Mouse (Mus musculus) forebrain, embryonic 14.5 days (tissue): ENCODE data around the gene Fahd1. TPM values are rescaled to one million over a fixed set of nuclear protein-coding genes. Genes with fewer than 3 reads are reported as not detected.

Experiments
- ATAC-seq: fragments of 200-750 bp; cut with Nextera tagmentation; 2 replicates; pipeline ENCODE4 v1.8.0; 2017; ENCODE audit warnings: mild to moderate bottlenecking, moderate library complexity
- DNase-seq: peaks from one replicate; pipeline ENCODE4 v3.0.0-alpha.2; 2015; ENCODE audit warnings: low spot score
- H3K27ac ChIP-seq: fragments of 300-500 bp; sonication (generic); 2 replicates; pipeline ENCODE4 v1.5.1; 2014; ENCODE audit warnings: low read depth, mild to moderate bottlenecking, control low read depth, low read length, moderate library complexity
- H3K27me3 ChIP-seq: fragments of 300-500 bp; sonication (generic); replicated peaks from 2 replicates; pipeline ENCODE4 v1.6.1; 2014; ENCODE audit warnings: low read length, control low read depth, mixed read lengths; ENCODE audit not compliant: control insufficient read depth, insufficient read depth
- H3K36me3 ChIP-seq: fragments of 300-500 bp; sonication (generic); 2 replicates; pipeline ENCODE4 v1.6.1; 2014; ENCODE audit warnings: low read length, control low read depth; ENCODE audit not compliant: control insufficient read depth, insufficient read depth
- H3K4me1 ChIP-seq: fragments of 300-500 bp; sonication (generic); 2 replicates; pipeline ENCODE4 v1.6.1; 2014; ENCODE audit warnings: antibody characterized with exemption, low read length, control low read depth; ENCODE audit not compliant: control insufficient read depth, insufficient read depth
- H3K4me2 ChIP-seq: fragments of 300-500 bp; sonication (generic); 2 replicates; pipeline ENCODE4 v1.6.1; 2014; ENCODE audit warnings: mild to moderate bottlenecking, control low read depth, low read length
- H3K4me3 ChIP-seq: fragments of 300-500 bp; sonication (generic); 2 replicates; pipeline ENCODE4 v1.5.1; 2014; ENCODE audit warnings: low read depth, low read length, control low read depth
- H3K9ac ChIP-seq: fragments of 300-500 bp; sonication (generic); 2 replicates; pipeline ENCODE4 v1.6.1; 2014; ENCODE audit warnings: mild to moderate bottlenecking, low read length, control low read depth, moderate library complexity
- H3K9me3 ChIP-seq: fragments of 300-500 bp; sonication (generic); replicated peaks from 2 replicates; pipeline ENCODE4 v1.6.1; 2016; ENCODE audit warnings: low read length, control low read depth, mixed read lengths; ENCODE audit not compliant: control insufficient read depth
- WGBS: fragments of 180-500 bp; shearing (Covaris S2); extraction: QIAGEN DNeasy Blood & Tissue Kit; methylation state at CpG from one replicate; pipeline ENCODE4 v1.1.7; 2014; 5-methylcytosine and 5-hydroxymethylcytosine counted together
- polyA plus RNA-seq: library from polyadenylated mRNA; unstranded; fragments of >200 nt; fragmentation: Nextera tagmentation; extraction: Ambion mirVana; gene quantifications from 2 replicates; pipeline ENCODE4 v1.2.1, GENCODE M21; 2014

Gene Fahd1
- polyA plus RNA-seq, 1 experiment from 2014 or later = 19.2 TPM

DNA sequence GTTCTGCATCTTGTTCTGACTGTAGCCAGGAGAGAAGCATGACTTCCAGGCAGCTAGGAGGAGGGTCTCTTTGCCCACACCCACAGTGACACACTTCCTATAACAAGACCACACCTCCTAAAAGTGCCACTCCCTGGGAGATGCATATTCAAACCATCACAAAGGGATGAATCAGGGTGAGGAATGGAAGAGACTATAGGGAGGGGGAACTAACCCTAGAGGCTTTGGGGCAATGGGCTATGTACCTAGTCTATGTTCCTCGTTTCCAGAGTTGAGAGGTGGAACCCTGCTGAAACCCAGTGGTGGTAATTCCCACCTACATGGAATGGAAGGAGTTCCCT is 24.2 kb upstream of the Fahd1 start:
- no peaks in the 10 kb centered on the region for H3K4me1 ChIP-seq
- DNase-seq = no peak
- 80% methylated on average over 1 of the region's 1 CpGs for WGBS
- H3K27ac ChIP-seq = no peak overlapping the region
- no peak overlapping the region for H3K4me3 ChIP-seq
- H3K9ac ChIP-seq = no peak overlapping the region
- ATAC-seq = no peak
- no peaks in the 10 kb centered on the region for H3K27me3 ChIP-seq
- no peaks in the 10 kb centered on the region for H3K36me3 ChIP-seq
- no peaks in the 10 kb centered on the region for H3K9me3 ChIP-seq
- H3K4me2 ChIP-seq = no peak overlapping the region

- no peaks in the 10 kb centered on the region for H3K9me3 ChIP-seq
- H3K9ac ChIP-seq = no peak overlapping the region
- H3K36me3 ChIP-seq = no peaks in the 10 kb centered on the region
- ATAC-seq (no peak), DNase-seq (no peak)
- H3K27ac ChIP-seq = no peak overlapping the region
- no peak overlapping the region for H3K4me3 ChIP-seq
- WGBS = 49% methylated on average over 4 of the region's 4 CpGs
- no peaks in the 10 kb centered on the region for H3K4me1 ChIP-seq
- no peaks in the 10 kb centered on the region for H3K27me3 ChIP-seq
- no peak overlapping the region for H3K4me2 ChIP-seq
Measured at GRCm38 (mm10) chr17:24873695-24874404, 23.7 kb upstream of the Fahd1 start.

- ATAC-seq = no peak
- 96% methylated on average over 10 of the region's 10 CpGs for WGBS
Measured at GRCm38 (mm10) chr17:24867914-24868313, 17.8 kb upstream of the Fahd1 start.

GRCm38 (mm10) chr17:24865776-24866175 is 15.6 kb upstream of the Fahd1 start, which contains the start of gene Igfals:
Gene Igfals, plus strand, starts transcription at chr17:24865997.
- ATAC-seq (no peak), DNase-seq (no peak)
- H3K27ac ChIP-seq = no peak within 1 kb of the TSS
- H3K4me2 ChIP-seq = no peak within 1 kb of the TSS
- no peaks in the 10 kb centered on the region for H3K27me3 ChIP-seq
- H3K9ac ChIP-seq = no peak within 1 kb of the TSS
- H3K36me3 ChIP-seq = peaks cover 19% of the 10 kb centered on the region
- H3K9me3 ChIP-seq = no peaks in the 10 kb centered on the region
- 90% methylated on average over 8 of the region's 8 CpGs for WGBS
- no peaks in the 10 kb centered on the region for H3K4me1 ChIP-seq
- no peak within 1 kb of the TSS for H3K4me3 ChIP-seq

More at GRCm38 (mm10) chr17:24867914-24868313, 17.8 kb upstream of the Fahd1 start:
- H3K9me3 ChIP-seq = no peaks in the 10 kb centered on the region
- no peak overlapping the region for H3K4me2 ChIP-seq
- H3K27me3 ChIP-seq = no peaks in the 10 kb centered on the region
- H3K36me3 ChIP-seq = peaks cover 4% of the 10 kb centered on the region; the same call in 1 of the 2 replicates
- no peak overlapping the region for H3K4me3 ChIP-seq
- DNase-seq = no peak
- H3K27ac ChIP-seq = no peak overlapping the region
- no peak overlapping the region for H3K9ac ChIP-seq
- no peaks in the 10 kb centered on the region for H3K4me1 ChIP-seq

DNA sequence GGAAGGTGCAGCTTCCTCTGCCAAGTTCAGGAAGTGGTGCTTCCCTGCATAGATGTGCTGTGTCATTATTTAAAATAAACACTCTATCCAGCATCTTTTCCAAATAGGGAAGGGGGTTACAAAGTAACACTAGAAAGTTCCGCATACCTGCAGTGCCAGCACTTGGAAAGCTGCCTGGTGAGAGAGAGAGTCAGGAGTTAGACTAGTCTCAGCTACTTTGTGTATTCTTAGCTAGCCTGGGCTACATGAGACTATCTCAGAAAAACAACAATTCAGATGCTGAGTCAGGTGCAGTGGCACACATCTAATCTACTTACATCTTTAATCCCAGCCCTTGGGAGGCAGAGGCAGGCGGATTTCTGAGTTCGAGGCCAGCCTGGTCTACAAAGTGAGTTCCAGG is 11.6 kb upstream of the Fahd1 start:
- Histone ChIP-seq H3K36me3 (peaks cover 34% of the 10 kb centered on the region), H3K9me3 (no peaks in the 10 kb centered on the region), H3K4me1 (no peaks in the 10 kb centered on the region), H3K9ac (no peak overlapping the region), H3K27ac (no peak overlapping the region), H3K4me2 (no peak overlapping the region), H3K27me3 (no peaks in the 10 kb centered on the region), H3K4me3 (no peak overlapping the region)
- no peak for DNase-seq
- no peak for ATAC-seq
- WGBS = 96% methylated on average over 3 of the region's 3 CpGs

GRCm38 (mm10) chr17:24860076-24860475 is 9.9 kb upstream of the Fahd1 start:
- Histone ChIP-seq H3K4me2 (no peak overlapping the region), H3K4me1 (no peaks in the 10 kb centered on the region), H3K36me3 (peaks cover 44% of the 10 kb centered on the region), H3K27me3 (no peaks in the 10 kb centered on the region), H3K9me3 (no peaks in the 10 kb centered on the region), H3K9ac (no peak overlapping the region), H3K27ac (no peak overlapping the region), H3K4me3 (no peak overlapping the region)
- DNase-seq (no peak), ATAC-seq (no peak)
- 94% methylated on average over 8 of the region's 8 CpGs for WGBS

DNA sequence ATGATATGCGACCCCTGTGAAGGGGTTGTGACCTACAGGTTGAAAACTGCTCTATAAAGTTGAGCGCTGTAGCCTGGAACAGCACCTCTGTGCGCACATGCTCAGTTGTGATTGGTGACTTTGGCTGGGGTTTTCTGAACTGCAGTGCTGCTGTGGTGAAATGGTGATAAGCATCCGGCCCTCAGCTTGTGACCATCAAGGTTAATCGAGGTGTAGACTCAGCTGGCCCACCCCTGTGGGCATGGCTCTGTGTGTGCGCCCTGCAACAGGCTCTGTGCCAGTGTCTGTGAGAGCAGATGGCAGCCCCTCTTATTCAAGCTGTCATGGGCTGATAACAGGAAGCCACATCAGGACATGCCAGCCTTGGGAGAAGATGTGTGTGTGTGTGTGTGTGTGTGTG is 8.8 kb upstream of the Fahd1 start:
- DNase-seq = peak; percentile 42
- no peaks in the 10 kb centered on the region for H3K4me1 ChIP-seq
- H3K9ac ChIP-seq = no peak overlapping the region
- ATAC-seq = no peak
- no peak overlapping the region for H3K4me2 ChIP-seq
- H3K27ac ChIP-seq = no peak overlapping the region
- H3K4me3 ChIP-seq = no peak overlapping the region
- no peaks in the 10 kb centered on the region for H3K9me3 ChIP-seq
- no peaks in the 10 kb centered on the region for H3K27me3 ChIP-seq
- peaks cover 45% of the 10 kb centered on the region for H3K36me3 ChIP-seq
- WGBS = 89% methylated on average over 6 of the region's 6 CpGs

- WGBS = 83% methylated on average over 8 of the region's 8 CpGs
- Histone ChIP-seq H3K4me2 (no peak overlapping the region), H3K36me3 (peaks cover 51% of the 10 kb centered on the region)
Measured at GRCm38 (mm10) chr17:24857831-24858470, 7.8 kb upstream of the Fahd1 start.

DNA sequence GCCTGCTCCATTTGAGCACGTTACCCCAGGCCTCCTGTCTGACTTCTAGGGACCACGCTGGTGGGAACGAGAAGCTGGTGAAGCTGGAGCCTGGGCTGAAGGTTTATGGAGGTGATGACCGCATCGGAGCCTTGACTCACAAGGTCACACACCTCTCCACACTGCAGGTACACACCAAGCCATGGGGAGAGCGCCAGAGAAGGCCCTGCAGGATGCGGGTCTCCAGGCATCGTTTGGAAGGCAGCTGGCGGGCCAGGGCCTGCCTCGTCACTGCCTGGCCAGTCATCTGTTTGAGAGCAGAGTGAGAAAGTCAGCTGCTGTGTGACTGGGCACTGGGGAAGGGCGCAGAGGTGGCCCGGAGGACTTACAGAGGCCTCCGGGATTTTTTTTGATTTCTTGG is 6.4 kb upstream of the Fahd1 start:
- no peak for ATAC-seq
- H3K4me2 ChIP-seq = no peak overlapping the region
- H3K4me3 ChIP-seq = no peak overlapping the region
- DNase-seq = no peak
- H3K9me3 ChIP-seq = no peaks in the 10 kb centered on the region
- H3K4me1 ChIP-seq = no peaks in the 10 kb centered on the region
- 95% methylated on average over 13 of the region's 13 CpGs for WGBS
- H3K27ac ChIP-seq = no peak overlapping the region
- H3K9ac ChIP-seq = no peak overlapping the region
- H3K27me3 ChIP-seq = no peaks in the 10 kb centered on the region
- peaks cover 44% of the 10 kb centered on the region for H3K36me3 ChIP-seq

More at GRCm38 (mm10) chr17:24857831-24858470, 7.8 kb upstream of the Fahd1 start:
- Histone ChIP-seq H3K4me3 (no peak overlapping the region), H3K9me3 (no peaks in the 10 kb centered on the region), H3K9ac (no peak overlapping the region), H3K27ac (no peak overlapping the region), H3K27me3 (no peaks in the 10 kb centered on the region), H3K4me1 (no peaks in the 10 kb centered on the region)
- ATAC-seq (no peak), DNase-seq (no peak)
